Mouse (Mus musculus) kidney, postnatal 0 days (tissue): Measurements from ENCODE around the gene D7Ertd443e. TPM values are rescaled to one million over a fixed set of nuclear protein-coding genes. Genes with fewer than 3 reads are reported as not detected.

Experiments used
- ATAC-seq: fragments of 200-750 bp; cut with Nextera tagmentation; replicated peaks from 2 replicates; pipeline ENCODE4 v1.8.0; 2017; ENCODE audit warnings: low read depth, moderate number of reproducible peaks, moderate TSS enrichment, moderate library complexity; ENCODE audit not compliant: low FRiP score
- DNase-seq: peaks from one replicate; pipeline ENCODE4 v3.0.0-alpha.2; 2016; ENCODE audit warnings: low spot score
- H3K27ac ChIP-seq: fragments of 300-500 bp; sonication (generic); 2 replicates; pipeline ENCODE4 v1.5.1; 2014; ENCODE audit warnings: mild to moderate bottlenecking
- H3K27me3 ChIP-seq: fragments of 300-500 bp; sonication (generic); 2 replicates; pipeline ENCODE4 v1.6.1; 2014; ENCODE audit warnings: low read length, mixed read lengths; ENCODE audit not compliant: insufficient read depth
- H3K36me3 ChIP-seq: fragments of 300-500 bp; sonication (generic); 2 replicates; pipeline ENCODE4 v1.6.1; 2014; ENCODE audit warnings: low read length, mixed read lengths; ENCODE audit not compliant: insufficient read depth
- H3K4me1 ChIP-seq: fragments of 300-500 bp; sonication (generic); replicated peaks from 2 replicates; pipeline ENCODE4 v1.6.1; 2014; ENCODE audit warnings: antibody characterized with exemption, low read length, mixed read lengths; ENCODE audit not compliant: insufficient read depth
- H3K4me2 ChIP-seq: fragments of 300-500 bp; sonication (generic); 2 replicates; pipeline ENCODE4 v1.6.1; 2014; ENCODE audit warnings: mild to moderate bottlenecking, low read length, moderate library complexity, mixed read lengths
- H3K4me3 ChIP-seq: fragments of 300-500 bp; sonication (generic); replicated peaks from 2 replicates; pipeline ENCODE4 v1.5.1; 2014; ENCODE audit warnings: low read depth, low read length
- H3K9ac ChIP-seq: fragments of 300-500 bp; sonication (generic); 2 replicates; pipeline ENCODE4 v1.6.1; 2014; ENCODE audit warnings: low read depth, low read length
- H3K9me3 ChIP-seq: fragments of 300-500 bp; sonication (generic); replicated peaks from 2 replicates; pipeline ENCODE4 v1.6.1; 2016; ENCODE audit warnings: low read length, inconsistent platforms, mixed read lengths
- CTCF ChIP-seq: IDR thresholded peaks from 2 replicates; pipeline ENCODE4 v1.5.1; 2016; ENCODE audit warnings: antibody characterized with exemption, low read depth, mild to moderate bottlenecking, moderate library complexity
- WGBS: fragments of 180-500 bp; shearing (Covaris S2); extraction: QIAGEN DNeasy Blood & Tissue Kit; methylation state at CpG from one replicate; pipeline ENCODE4 v1.1.7; 2014; 5-methylcytosine and 5-hydroxymethylcytosine counted together
- polyA plus RNA-seq: library from polyadenylated mRNA; unstranded; fragments of >200 nt; fragmentation: Nextera tagmentation; extraction: Ambion mirVana; gene quantifications from 2 replicates; pipeline ENCODE4 v1.2.1, GENCODE M21; 2015

Gene D7Ertd443e
- polyA plus RNA-seq, 1 experiment from 2014 or later = 0.42 TPM

- no peaks in the 10 kb centered on the region for H3K9me3 ChIP-seq
- no peaks in the 10 kb centered on the region for H3K27me3 ChIP-seq
- WGBS = 45% methylated on average over 5 of the region's 5 CpGs
- no peak overlapping the region for H3K4me3 ChIP-seq
- TF ChIP-seq CTCF = no peak
- ATAC-seq (no peak), DNase-seq (no peak)
- no peak overlapping the region for H3K27ac ChIP-seq
- H3K9ac ChIP-seq = no peak overlapping the region
- no peaks in the 10 kb centered on the region for H3K4me1 ChIP-seq
- H3K36me3 ChIP-seq = no peaks in the 10 kb centered on the region
- no peak overlapping the region for H3K4me2 ChIP-seq
Observed at GRCm38 (mm10) chr7:134246624-134247023, 138.8 kb downstream of the D7Ertd443e start.

GRCm38 (mm10) chr7:134242773-134243172 is 142.7 kb downstream of the D7Ertd443e start:
- Histone ChIP-seq H3K9ac (no peak overlapping the region), H3K9me3 (no peaks in the 10 kb centered on the region), H3K27me3 (no peaks in the 10 kb centered on the region), H3K36me3 (no peaks in the 10 kb centered on the region), H3K4me2 (no peak overlapping the region), H3K27ac (no peak overlapping the region), H3K4me3 (no peak overlapping the region), H3K4me1 (no peaks in the 10 kb centered on the region)
- DNase-seq (no peak), ATAC-seq (no peak)
- TF ChIP-seq CTCF = no peak
- 80% methylated on average over 1 of the region's 1 CpGs for WGBS

GRCm38 (mm10) chr7:134241212-134241611 is 144.2 kb downstream of the D7Ertd443e start:
- WGBS = 73% methylated on average over 4 of the region's 4 CpGs
- H3K4me1 ChIP-seq = no peaks in the 10 kb centered on the region
- no peak overlapping the region for H3K4me3 ChIP-seq
- no peak overlapping the region for H3K9ac ChIP-seq
- no peak overlapping the region for H3K4me2 ChIP-seq
- H3K9me3 ChIP-seq = no peaks in the 10 kb centered on the region
- ATAC-seq = no peak
- no peak for DNase-seq
- TF ChIP-seq CTCF = no peak
- H3K36me3 ChIP-seq = no peaks in the 10 kb centered on the region
- no peak overlapping the region for H3K27ac ChIP-seq
- H3K27me3 ChIP-seq = no peaks in the 10 kb centered on the region

GRCm38 (mm10) chr7:134240579-134240978 is 144.9 kb downstream of the D7Ertd443e start:
- ATAC-seq (no peak), DNase-seq (no peak)
- TF ChIP-seq CTCF = no peak
- no peaks in the 10 kb centered on the region for H3K27me3 ChIP-seq
- H3K9ac ChIP-seq = no peak overlapping the region
- no peak overlapping the region for H3K4me2 ChIP-seq
- WGBS = 78% methylated on average over 1 of the region's 1 CpGs
- H3K4me3 ChIP-seq = no peak overlapping the region
- no peaks in the 10 kb centered on the region for H3K36me3 ChIP-seq
- H3K4me1 ChIP-seq = no peaks in the 10 kb centered on the region
- no peak overlapping the region for H3K27ac ChIP-seq
- H3K9me3 ChIP-seq = no peaks in the 10 kb centered on the region

- Histone ChIP-seq H3K27ac (no peak overlapping the region), H3K36me3 (no peaks in the 10 kb centered on the region), H3K9ac (no peak overlapping the region), H3K9me3 (no peaks in the 10 kb centered on the region), H3K4me3 (no peak overlapping the region), H3K27me3 (no peaks in the 10 kb centered on the region), H3K4me2 (no peak overlapping the region), H3K4me1 (no peaks in the 10 kb centered on the region)
- 87% methylated on average over 3 of the region's 3 CpGs for WGBS
- ATAC-seq = no peak
- no peak for DNase-seq
- peak; percentile 4; the same call in 1 of the 2 replicates for TF ChIP-seq CTCF
Observed at GRCm38 (mm10) chr7:134238863-134239262, 146.6 kb downstream of the D7Ertd443e start.

- DNase-seq = no peak
- H3K9ac ChIP-seq = no peak overlapping the region
- no peak for TF ChIP-seq CTCF
- no peaks in the 10 kb centered on the region for H3K36me3 ChIP-seq
- H3K27me3 ChIP-seq = no peaks in the 10 kb centered on the region
- no peak overlapping the region for H3K27ac ChIP-seq
- ATAC-seq = no peak
- no peak overlapping the region for H3K4me3 ChIP-seq
- no peaks in the 10 kb centered on the region for H3K9me3 ChIP-seq
- 82% methylated on average over 2 of the region's 2 CpGs for WGBS
- H3K4me2 ChIP-seq = no peak overlapping the region
- no peaks in the 10 kb centered on the region for H3K4me1 ChIP-seq
Observed at GRCm38 (mm10) chr7:134237356-134237755, 148.1 kb downstream of the D7Ertd443e start.

- DNase-seq (no peak), ATAC-seq (no peak)
- Histone ChIP-seq H3K9ac (no peak overlapping the region), H3K4me3 (no peak overlapping the region), H3K9me3 (no peaks in the 10 kb centered on the region), H3K4me1 (peaks cover 4% of the 10 kb centered on the region; the same call in 1 of the 2 replicates), H3K27me3 (no peaks in the 10 kb centered on the region), H3K4me2 (no peak overlapping the region), H3K27ac (no peak overlapping the region), H3K36me3 (no peaks in the 10 kb centered on the region)
- no peak for TF ChIP-seq CTCF
Observed at GRCm38 (mm10) chr7:134236727-134237126, 148.7 kb downstream of the D7Ertd443e start.
